Mouse (Mus musculus): Measurements from ENCODE around the gene Dhx9. TPM values are rescaled to one million over a fixed set of nuclear protein-coding genes. Genes with fewer than 3 reads are reported as not detected.
"Not testable (repeated sequence)": the region's sequence is repeated elsewhere in the genome, so short reads cannot be mapped to it uniquely, and the experiment has no call there.

Dhx9 gene
- total RNA-seq, 2 experiments from 2014 or later: 47.0 to 53.6 TPM

DNA sequence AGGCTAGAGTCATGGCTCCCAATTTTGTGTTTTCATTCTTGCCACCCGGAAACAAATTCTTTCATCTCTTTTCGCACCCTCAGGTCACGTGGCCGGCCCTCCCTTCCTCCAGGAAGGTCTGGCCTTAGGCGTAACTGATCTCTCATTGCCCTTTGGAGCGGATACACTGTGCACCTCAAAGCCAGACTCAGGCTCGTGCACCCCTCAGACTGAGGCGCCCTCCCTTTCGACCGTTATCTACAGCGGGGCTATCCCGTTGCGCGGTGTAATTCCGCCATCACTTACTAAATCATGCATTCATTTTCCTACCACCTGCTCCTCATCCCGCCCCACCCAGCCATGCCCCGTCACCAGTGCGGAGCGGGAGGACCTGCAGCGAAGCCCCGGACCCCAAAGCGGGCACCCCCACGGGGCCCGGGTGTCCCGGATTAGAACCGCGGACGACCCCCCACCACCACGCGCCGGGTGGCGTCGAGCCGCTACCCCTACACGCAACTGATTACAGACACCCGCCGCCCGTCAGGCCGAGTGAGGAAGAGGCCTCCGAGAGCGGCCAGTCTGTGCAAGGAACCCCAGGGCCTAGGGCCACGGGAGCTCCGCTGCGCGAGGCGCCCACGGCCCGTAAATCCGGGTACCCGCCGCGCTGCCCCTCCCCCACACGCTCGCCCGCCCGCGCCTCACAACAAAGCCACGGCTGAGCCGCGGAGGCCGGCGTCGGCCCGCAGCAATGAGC, 527 bp downstream of the Dhx9 start:
- intact Hi-C loops (cut with DNase I): loop anchor here (5.0 kb wide), 1 partner anchor 260 kb away; the partner anchor contains the start of gene Rnasel
- DNase-seq (ENCODE audit: low spot score): peak; percentile 24

DNA sequence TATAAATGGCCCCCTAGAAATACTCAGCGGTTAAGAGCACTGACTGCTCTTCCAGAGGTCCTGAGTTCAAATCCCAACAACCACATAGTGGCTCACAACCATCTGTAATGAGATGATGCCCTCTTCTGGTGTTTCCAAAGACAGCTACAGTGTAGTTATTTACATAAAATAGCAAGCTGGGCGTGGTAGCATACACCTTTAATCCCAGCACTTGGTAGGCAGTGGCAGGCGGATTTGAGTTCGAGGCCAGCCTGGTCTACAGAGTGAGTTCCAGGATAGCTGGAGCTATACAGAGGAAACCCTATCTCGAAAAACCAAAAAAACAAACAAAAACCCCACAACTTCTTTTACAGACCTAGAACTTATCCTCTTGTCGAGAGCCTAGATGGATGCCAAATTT, 1.3 kb downstream of the Dhx9 start:
- not testable (repeated sequence) for DNase-seq (ENCODE audit: low spot score)
- intact Hi-C loops (cut with DNase I): loop anchor here (5.0 kb wide), 1 partner anchor 261 kb away; the partner anchor contains the start of gene Rnasel

DNA sequence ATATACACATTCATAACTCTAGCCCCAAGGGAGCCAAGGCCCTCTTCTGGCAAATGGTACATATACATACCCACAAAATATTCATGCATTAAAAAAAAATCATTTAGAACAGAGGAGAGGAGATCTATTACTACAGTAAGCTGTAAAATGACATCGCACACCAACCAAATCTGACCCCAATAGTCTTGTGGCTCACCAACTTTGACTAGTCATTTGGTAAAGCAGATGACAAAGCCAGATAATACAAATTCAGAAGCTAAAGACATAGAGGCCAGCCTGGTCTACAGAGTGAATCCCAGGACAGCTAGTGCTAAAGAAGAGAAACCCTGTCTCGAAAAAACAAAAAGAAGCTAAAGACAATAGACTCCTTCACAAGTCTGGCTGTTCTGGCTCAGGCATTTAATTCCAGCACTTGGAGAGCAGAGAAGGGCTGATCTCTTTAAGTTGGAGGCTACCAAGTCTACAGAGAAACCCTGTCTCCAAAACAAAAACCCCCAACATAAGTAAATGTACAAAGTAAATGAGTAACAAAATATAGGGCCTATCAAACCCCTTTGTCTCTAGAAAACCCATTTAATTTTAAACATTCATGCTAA, 2.2 kb downstream of the Dhx9 start:
- intact Hi-C loops (cut with DNase I): loop anchor here (5.0 kb wide), 1 partner anchor 262 kb away; the partner anchor contains the start of gene Rnasel
- DNase-seq (ENCODE audit: low spot score): no peak

DNA sequence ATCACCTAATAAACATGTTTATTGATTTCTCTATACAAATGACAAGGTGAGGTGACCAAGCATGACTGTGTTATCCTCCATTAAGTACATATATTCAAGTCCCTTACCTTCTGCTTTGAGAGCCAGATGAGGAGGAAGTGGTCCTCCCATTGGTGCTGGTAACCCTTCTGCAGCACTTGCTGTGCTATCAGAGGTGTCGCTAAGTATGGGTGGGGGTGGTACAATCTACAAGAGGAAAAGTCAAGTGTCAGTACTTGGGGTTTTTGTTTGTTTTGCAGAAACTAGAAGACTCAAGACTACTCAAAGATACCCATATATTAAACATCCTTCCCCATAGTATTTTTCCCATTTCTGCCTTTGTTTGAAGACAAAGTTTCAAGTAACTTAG, 6.4 kb downstream of the Dhx9 start:
- DNase-seq (ENCODE audit: low spot score): no peak
- intact Hi-C loops (cut with DNase I): no loop called here

DNA sequence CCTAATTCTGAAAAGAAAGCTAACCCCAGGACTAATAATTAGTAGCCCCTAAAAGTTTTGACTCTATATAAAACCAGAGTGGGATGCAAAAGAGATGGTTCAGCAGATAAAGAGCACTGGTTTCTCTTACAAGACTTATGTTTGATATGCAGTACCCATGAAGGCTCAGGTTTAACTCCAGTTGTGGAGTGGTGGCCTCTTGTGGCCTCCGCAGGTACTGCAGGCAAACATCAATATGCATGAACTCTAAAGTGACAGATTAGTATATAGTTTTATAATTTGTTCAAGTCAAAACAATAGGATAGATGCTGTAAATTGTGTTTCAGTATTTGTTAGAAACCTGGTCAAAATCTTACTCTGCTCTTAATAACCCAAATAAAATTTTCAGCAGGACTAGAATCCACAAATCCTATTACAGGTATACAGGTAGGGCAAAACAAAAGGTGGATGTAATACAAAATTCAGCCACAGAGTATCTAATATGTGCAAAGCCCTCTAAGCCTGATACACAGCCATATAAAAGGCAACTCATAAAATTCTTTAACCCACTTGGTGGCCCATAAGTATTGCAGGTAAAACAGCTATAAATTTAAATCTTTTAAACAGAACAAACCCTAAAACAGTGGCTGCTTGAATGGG, 7.0 kb downstream of the Dhx9 start:
- DNase-seq (ENCODE audit: low spot score): no peak
- intact Hi-C loops (cut with DNase I): no loop called here

DNA sequence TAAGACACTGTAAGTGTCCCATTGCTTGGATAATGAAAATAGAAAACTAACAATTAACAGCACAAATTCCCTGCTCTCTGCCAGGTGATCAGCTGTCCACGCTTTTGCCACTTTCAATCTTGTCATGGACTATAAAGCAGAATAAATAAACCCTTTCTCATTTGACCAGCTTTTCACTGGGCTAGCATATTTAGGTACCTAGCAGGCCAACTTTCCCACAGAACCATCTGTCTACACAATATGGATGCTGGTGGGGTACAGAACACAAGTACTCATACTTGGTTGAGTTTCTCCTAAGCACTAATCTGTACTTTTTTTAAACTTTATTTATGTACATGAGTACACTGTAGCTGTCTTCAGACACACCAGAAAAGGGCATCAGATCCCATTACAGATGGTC, 8.2 kb downstream of the Dhx9 start:
- no peak for DNase-seq (ENCODE audit: low spot score)
- intact Hi-C loops (cut with DNase I): no loop called here

DNA sequence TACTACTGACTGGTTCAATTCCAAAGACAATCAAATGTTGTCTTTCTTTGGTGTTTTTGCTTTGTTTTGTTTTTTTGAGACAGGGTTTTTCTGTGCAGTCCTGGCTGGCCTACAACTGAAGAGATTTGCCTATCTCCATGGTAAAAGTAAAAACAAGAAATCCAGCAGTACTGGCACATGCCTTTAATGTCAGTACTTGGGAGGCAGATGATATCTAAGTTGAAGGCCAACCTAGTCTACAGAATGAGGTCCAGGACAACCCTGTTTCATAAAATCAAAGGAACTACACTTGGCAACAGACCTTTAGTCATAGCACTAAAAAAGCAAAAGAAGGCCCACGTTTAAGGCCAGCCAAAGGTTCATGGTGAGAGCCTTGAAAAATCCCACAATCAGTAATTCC, 25.7 kb downstream of the Dhx9 start:
- intact Hi-C loops (cut with DNase I): no loop called here
- no peak for DNase-seq (ENCODE audit: low spot score)

DNA sequence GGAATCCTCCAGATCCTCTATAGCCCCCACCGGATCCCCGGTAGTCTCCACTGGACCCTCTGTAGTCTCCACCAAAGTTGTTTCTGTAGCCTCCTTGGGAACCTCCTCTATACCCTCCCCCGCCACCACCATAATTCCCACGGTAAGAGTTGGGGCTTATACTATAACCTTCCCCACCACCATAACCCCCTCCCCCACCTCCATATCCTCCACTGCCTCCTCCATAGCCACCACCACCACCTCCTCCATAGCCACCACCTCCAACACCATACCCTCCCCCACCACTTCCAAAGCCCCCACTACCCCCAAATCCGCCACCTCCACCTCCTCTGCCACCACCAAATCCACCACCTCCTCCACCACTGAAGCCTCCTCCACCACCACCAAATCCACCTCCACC, 31.3 kb downstream of the Dhx9 start:
- intact Hi-C loops (cut with DNase I): no loop called here
- DNase-seq (ENCODE audit: low spot score): no peak

DNA sequence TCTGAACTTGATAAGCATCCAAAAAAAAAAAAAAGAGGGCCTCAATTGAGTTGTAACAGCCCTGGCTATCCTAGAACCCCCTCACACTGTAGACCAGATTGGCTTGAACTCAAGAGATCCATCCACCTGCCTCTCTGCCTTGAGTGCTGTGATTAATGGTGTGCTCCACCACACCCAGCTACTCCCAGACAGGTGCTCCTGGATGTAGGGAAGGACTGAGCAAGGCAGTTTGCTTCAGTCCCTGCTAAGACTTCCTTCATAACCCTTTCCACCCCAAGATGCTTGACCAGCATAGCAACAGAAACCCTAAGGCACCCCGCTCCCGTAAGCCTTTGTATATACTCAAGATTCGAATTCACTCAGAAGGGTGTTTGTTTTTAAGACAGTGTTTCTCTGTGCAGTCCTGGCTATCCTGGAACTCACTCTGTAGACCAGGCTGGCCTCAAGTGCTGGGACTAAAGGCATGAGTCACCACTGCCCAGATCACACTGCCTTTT, 34.3 kb downstream of the Dhx9 start:
- intact Hi-C loops (cut with DNase I): no loop called here
- no peak for DNase-seq (ENCODE audit: low spot score)

DNA sequence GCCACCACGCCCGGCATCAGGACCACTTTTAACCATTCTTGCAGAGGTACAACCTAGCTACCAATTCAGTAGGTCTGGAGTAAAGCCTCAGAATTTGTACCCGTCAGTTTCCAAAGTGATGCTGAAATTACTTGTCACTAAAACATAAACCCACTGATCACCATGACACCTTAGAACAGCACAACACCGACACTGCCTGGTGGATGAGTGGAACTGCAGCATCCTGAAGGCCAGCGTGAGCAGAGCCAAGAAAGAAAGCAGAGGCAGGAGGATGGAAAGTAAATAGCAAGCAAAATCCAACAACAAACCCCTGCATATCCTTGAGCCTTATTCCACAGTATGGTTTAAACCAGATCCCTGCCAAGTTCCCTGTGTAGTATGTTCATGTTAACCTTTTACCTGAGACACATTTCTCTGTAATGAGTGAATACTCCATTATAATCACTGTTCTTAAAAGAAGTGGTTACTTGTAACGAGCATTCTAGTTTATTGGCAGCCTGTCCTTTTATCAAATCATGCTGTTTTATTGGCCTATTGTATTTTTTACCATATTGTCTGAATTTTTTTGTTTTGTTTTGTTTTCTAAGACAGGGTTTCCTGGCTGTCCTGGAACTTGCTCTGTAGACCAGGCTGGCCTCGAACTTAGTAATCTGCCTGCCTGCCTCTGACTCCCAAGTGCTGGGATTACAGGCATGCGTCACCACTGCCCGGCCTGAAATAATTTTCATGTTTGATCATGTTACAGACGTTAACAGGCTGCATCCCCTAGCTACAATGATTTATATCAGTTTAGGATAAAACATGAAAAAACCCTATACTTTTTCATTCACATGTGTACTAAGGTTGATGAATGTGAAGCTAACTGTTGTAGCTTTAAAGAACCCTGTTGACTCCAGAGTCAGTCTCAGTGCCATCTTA, 36.0 kb downstream of the Dhx9 start:
- intact Hi-C loops (cut with DNase I): no loop called here
- no peak for DNase-seq (ENCODE audit: low spot score)

DNA sequence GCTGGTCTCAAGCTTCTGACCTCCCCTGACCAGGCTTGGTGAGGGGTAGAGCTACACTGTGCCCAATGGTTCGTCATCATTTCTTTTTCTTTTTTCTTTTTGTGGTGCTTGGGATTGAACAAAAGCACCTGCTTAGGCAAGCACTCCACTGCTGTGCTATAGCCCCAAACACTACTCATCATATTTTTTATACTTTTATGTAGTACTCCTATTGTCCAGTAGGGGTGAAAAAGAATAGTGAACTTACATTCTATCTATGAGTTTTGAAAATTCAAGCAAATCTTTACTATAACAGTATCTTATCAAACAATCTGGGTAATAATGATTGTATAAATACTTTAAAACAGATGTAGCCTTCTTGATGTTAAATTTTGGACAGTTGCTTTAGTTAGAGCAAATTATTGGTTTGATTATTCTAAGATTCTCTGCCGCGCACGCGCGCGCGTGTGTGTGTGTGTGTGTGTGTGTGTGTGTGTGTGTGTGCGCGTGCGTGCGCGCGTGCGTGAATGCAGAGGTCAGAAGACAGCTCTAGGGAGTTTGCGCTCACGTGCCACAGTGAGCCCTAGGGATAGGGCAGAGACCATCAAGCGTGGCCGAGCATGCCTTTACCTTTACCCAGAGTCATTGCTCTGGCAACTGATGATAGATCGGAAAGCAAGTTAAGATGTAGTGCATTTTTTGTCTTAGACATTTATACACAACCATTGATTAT, 41.2 kb downstream of the Dhx9 start:
- DNase-seq (ENCODE audit: low spot score): no peak
- intact Hi-C loops (cut with DNase I): no loop called here

DNA sequence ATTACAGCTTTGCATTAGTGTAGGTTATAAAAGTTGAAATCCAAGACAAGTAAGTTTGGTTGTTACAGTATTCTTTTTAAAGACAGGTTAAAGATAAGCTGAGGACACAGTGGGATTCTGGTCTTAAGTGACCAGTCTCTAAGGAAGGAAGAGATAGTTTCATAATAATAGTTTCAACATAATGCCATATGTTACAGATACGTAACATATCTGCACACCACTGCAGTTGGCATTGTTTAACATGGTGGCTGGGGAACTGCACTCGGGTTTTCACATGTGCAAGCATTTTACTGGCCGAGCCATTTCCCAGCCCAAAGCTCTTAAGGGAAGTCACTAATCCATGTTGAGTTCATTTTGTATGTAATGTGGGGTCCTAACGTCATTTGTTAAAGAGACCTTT, 43.8 kb downstream of the Dhx9 start:
- intact Hi-C loops (cut with DNase I): no loop called here
- no peak for DNase-seq (ENCODE audit: low spot score)

DNA sequence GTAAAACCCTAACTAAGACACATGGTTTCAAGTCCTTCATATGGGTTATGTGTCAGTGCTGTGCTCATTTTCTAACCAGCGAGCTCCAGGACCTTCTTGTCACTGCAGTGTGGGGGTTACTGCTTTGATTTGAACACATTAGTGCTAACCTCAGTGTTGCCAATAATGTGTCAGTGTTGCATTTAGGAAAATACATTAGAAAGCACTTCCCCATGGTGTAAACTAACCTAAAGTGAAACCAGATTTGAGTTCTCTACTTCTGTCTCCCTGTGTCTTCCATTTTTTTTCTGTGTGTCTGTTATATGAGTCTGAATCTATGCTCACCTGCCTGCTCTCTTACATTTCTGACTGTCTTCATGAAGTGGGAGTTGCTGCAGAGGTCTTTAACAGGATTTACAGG, 44.4 kb downstream of the Dhx9 start:
- DNase-seq (ENCODE audit: low spot score): no peak
- intact Hi-C loops (cut with DNase I): no loop called here

DNA sequence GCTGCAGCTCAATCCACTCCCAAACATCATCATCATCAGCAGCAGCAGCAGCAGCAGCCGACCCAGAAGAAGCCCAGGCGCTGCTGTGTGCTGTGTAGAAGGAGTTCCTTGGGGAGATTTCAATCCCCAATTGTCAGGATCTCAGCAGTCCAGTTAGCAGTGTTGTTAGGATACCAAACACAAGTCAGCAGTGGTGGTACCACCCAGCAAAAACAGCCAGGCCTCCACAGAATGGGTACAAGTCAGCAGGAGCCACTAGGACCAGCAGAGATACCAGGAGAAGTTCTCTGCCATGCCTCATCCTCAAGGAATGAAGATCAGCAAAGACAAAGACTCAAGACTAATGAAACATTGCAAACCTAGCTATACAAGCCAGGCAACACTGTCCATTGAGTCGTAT, 45.8 kb downstream of the Dhx9 start:
- DNase-seq (ENCODE audit: low spot score): no peak
- intact Hi-C loops (cut with DNase I): no loop called here

DNA sequence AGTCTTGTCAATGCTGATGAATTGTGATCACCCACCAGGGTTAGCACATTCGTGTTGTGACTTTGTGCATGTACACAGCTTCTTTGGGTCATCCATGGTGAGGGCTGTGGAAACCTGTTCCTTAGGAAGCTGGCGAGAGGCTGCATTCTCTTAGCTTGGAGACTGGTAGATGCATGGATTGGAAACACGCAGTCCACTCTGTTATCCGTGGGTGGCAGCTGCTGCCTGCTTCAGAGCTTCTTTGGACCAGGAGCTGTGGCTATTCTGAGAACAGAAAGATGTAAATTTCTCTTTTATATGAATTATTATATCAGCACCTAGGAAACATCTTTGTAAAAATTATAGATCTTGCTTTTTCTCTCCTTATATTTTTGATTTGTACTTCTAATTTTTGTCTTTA, 46.7 kb downstream of the Dhx9 start:
- DNase-seq (ENCODE audit: low spot score): no peak
- intact Hi-C loops (cut with DNase I): no loop called here

DNA sequence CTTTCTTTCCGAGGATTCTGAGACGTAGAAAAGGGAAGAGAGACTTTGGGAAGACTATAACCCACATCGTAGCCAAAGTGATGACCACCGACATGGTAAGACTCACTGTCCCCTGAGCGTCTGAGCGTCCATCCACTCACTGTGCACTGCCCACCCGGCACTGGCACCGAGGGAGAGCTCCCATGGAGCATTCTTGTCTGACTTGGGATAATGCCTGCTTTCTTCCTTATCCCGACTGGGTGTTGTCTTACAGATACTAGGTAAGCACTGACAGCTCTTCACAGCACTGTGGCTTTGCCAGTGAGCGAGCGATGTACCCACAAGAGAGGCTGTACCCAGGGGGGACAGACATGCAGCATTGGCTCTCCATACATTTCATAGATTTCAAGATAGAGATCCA, 49.9 kb downstream of the Dhx9 start:
- intact Hi-C loops (cut with DNase I): no loop called here
- no peak for DNase-seq (ENCODE audit: low spot score)

DNA sequence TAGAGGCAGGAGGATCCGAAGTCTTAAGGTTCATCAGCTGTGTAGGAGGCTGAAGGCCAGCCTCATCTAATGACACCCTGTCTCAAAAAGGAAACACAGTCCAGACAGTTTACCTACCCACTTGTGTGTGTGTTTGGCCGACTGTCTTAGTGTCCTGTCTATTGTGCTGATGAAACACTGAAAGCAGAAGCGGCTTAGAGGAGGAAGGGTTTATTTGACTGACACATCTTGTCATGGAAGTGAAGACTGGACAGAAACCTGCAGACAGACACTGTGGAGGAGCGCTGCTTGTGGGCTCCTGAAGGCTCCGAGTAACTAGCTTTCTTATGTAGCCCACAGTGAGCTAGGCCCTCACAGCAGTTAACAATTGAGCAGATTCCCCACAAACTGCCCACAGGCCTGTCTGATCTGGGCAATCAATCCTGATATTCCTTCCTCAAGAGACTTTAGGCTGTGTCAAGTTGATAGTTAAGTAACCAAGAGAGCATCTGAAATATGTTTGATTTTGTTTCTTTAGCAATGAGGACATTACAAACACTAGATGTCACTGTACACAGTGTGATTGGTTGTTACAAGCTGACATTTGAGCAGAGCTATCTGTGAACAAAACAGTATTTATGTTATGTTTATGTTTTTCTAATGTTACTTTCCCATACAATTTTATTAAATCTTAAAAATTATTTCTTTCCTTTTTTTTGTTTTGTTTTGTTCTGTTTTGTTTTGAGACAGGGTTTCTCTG, 53.4 kb downstream of the Dhx9 start:
- intact Hi-C loops (cut with DNase I): no loop called here

DNA sequence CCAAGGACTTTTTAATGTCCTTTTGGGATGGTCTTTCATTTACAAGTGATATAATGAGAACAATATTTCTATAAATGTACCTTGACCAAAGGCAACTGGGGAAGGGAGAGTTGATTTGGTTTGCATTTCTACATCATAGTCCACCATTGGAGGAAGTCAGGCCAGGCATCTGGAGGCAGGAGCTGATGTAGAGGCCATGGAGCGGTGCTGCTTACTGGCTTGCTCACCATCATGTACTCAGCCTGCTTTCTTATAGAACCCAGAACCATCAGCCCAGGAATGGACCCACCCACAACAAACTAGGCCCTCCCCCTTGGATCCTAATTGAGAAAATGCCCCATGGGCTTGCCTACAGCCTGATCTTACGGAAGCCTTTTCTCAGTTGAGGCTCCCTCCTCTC, 55.1 kb downstream of the Dhx9 start:
- intact Hi-C loops (cut with DNase I): no loop called here
- DNase-seq (ENCODE audit: low spot score): no peak

More for the DNA sequence above, 53.4 kb downstream of the Dhx9 start:
- no peak for DNase-seq (ENCODE audit: low spot score)

DNA sequence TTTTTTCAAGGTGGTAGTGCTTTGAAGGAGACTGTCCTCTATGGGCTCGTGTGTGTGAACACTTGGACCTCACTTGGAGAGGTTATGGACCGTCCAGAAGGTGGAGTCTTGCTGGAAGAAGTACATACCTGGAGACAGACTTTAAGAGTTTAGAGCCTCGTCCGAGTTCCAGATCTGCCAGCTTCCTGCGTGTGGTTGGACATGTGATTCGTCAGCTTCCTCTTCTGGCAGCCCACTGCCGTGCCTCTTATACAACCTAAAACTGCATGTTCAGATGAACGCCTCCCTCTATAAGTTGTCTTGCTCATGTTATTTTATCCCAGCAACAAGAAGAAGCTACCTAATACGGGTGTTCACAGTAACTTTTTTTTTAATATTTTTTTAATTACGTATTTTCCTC, 55.8 kb downstream of the Dhx9 start:
- DNase-seq (ENCODE audit: low spot score): no peak
- intact Hi-C loops (cut with DNase I): no loop called here

All from heart, postnatal 25 days (tissue).